Mouse (Mus musculus): Measurements from ENCODE around the gene Rbpj.

The Rbpj gene

DNA sequence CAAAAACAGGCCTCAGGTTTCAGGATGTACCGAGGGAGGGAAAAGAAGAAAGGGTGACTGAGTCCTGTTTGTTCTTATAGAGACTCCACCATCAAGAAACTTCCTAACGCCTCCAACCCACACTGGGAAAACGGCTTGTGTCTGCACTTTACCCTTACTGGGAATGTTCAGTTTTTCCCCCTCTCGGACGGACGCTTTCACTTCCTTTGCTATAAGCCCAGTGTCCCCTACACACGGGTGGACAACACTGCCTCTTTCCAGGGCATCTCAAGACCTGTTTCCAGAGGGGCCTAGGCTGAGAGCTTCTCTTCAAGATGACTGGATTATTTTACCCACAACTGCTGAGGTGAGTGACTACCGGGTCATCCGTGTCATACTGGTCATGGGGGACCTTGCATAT, at the start of gene Rbpj:
Gene Rbpj, plus strand, starts transcription at position 270 of the 400 bp plus-strand sequence.
- DNase-seq: no peak

DNA sequence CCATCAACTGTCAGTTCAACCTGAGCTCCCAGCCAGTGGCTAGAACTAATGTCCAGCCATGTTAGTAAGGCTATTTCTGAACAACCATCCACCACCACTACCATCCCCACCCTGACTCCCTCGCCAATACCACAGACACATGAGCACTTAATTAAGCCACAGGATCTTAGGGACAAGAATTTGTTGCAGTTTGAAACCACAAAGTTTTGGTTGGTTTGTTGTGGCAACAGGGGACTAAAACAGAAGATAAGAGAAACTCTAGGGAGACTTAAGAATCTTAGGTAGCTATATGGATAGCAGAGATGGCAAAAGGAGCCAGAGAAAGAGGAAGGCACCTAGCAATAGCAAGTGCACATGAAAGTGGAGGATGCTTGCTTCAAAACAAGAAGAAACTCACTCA, 45.2 kb upstream of the Rbpj start:
- no peak for DNase-seq

GRCm38 (mm10) chr5:53421291-53421690, 44.7 kb upstream of the Rbpj start:
- no peak for DNase-seq

GRCm38 (mm10) chr5:53427411-53427810, 38.5 kb upstream of the Rbpj start:
- DNase-seq: no peak

DNA sequence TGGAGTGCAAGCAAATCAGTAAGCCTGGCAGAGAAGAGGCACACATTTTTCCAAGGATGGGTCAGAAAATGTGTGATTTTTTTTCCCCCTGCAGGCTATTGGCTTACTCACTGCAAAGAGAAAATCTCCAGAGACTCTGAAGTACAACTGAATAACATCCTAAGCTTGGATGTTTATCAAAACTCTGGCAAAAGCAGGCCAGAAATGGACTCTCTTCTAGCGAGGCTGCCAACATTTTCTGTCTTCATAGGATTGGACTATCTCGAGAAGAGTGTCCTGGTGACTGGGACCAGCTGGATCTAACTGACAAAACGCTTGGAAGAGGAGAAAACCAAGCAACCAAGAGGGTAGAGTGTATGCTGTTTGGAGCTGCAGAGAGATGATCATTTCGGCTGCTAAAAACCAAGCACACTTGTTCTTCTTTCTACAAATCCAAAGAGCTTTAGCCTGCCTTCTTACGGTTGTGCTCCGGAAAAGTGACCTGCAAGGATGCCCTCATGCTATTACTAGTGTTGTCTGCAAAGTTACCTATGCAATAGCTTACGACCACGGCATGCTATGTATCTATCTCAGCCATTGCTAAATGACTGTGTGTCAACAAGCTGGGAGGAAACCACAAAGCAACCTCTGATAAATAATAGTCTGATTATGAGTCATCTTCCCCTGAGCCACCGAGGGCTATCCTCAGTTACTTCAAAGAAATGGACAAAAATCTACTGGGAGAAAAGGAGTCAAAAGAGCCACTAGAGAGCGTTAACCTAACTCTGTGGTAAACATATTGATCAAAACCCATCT, 36.1 kb upstream of the Rbpj start:
- DNase-seq: peak; percentile 41

DNA sequence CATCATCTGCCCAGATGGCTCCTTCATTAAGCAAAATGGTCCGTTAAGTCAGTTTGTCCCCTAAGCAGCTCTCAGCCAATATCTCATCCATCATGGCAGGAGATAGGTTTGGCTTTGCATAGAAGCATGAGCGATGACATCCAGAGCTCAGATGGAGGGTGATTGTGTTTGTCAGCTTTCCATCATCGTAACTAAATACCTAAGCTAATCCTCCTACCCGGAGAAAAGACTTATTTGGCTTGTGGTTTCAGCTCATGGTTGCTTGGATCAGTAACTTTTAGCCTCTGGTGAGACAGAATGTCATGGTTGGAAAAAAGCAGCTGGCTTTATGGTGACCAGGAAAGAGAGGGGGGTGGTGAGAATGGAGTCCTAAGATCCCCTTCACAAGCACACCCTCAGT, 33.5 kb upstream of the Rbpj start:
- no peak for DNase-seq

- no peak for DNase-seq
These were observed 28.9 kb upstream of the Rbpj start for GRCm38 (mm10) chr5:53436905-53437632.

- DNase-seq: no peak
These were observed 28.2 kb upstream of the Rbpj start for GRCm38 (mm10) chr5:53437767-53438166.

GRCm38 (mm10) chr5:53438268-53438667, 27.7 kb upstream of the Rbpj start:
- DNase-seq: no peak

DNA sequence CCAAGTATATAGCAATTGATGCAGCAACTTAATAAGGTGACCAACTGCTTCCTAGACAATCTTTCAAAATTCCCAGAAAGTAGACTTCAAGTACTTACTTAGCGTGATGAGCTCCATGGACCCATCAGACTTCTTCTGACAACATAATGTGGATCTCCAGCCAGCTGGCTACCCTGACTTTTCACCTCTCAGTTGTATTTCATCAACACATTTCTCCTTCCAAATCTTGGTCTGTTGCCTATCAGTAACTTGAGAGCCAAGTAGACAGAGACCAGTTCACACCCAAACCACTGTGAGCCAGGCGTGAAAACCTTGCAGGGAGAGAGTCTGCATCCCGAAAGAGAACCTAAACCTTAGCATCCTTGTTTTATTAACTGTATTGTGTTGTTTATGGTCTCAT, 26.3 kb upstream of the Rbpj start:
- peak; percentile 21 for DNase-seq

DNA sequence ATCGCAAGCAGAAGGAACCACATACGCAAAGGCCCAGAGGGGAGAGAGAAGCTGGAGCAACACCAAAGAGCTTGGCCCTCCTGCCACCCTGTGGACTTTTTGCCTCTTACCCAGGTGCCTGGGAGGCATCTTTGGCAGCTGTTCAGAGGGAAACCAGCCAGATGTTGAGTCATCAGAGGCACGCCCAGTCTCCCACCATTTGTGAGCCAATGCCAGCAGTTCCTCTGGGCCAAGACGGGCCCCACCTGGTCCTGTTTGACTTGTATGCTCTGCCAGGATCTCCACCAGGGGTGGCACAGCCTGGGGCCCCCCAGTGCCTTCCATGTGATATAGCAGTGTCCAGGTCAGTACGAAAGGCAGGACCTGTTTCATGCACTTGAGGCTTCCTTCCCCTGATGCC, 21.9 kb upstream of the Rbpj start:
- peak; percentile 38 for DNase-seq

GRCm38 (mm10) chr5:53450945-53451344, 15.0 kb upstream of the Rbpj start:
- no peak for DNase-seq

GRCm38 (mm10) chr5:53451829-53452228, 14.1 kb upstream of the Rbpj start:
- DNase-seq: no peak

- no peak for DNase-seq
These were observed 13.0 kb upstream of the Rbpj start for GRCm38 (mm10) chr5:53452920-53453319.

- no peak for DNase-seq
These were observed 11.2 kb upstream of the Rbpj start for GRCm38 (mm10) chr5:53454706-53455105.

- no peak for DNase-seq
These were observed 10.5 kb upstream of the Rbpj start for GRCm38 (mm10) chr5:53455459-53455858.

- no peak for DNase-seq
These were observed 5.8 kb upstream of the Rbpj start for GRCm38 (mm10) chr5:53460196-53460595.

DNA sequence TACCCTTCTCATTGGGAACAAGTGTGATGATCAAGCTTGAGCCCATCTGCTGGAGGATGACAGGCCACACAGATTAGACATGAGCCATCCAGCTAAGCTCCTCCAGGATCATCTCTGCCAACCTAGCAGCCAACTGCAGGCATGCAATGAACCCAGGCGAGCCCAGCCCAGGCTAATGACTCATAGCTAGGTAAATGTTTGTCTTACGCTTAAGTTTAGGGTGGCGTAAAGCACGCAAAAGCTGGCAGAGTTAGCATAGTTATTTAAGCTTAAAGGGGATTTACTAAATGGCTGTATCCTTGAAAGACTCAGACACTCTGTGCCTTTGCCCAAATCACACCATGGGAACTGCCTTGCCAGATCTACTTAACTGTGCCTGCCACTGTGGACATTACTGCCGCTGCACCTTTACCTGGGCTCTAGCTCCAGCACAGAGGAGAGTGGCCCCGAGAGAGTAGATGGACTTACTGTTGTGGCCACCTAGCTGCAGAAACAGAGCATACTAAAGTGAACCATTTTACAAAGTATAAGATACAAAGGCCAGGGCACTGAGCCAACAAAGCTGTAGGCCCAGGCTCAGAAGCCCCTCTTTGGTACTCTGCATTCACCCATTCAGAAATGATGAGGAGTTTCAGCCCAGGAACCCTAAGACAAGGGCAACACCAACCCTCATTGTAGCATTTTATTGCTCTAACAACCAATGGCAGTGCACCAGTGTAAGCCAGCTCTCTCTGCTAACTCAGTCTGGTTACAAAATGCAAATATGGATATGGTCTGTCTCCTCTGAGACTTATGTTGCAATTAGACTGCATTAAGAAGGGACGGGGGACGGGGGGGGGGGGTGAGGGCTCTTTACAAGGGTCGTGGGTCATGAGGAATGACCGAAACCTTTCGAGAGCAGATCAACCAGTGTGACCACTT, 2.6 kb upstream of the Rbpj start:
- DNase-seq: no peak

DNA sequence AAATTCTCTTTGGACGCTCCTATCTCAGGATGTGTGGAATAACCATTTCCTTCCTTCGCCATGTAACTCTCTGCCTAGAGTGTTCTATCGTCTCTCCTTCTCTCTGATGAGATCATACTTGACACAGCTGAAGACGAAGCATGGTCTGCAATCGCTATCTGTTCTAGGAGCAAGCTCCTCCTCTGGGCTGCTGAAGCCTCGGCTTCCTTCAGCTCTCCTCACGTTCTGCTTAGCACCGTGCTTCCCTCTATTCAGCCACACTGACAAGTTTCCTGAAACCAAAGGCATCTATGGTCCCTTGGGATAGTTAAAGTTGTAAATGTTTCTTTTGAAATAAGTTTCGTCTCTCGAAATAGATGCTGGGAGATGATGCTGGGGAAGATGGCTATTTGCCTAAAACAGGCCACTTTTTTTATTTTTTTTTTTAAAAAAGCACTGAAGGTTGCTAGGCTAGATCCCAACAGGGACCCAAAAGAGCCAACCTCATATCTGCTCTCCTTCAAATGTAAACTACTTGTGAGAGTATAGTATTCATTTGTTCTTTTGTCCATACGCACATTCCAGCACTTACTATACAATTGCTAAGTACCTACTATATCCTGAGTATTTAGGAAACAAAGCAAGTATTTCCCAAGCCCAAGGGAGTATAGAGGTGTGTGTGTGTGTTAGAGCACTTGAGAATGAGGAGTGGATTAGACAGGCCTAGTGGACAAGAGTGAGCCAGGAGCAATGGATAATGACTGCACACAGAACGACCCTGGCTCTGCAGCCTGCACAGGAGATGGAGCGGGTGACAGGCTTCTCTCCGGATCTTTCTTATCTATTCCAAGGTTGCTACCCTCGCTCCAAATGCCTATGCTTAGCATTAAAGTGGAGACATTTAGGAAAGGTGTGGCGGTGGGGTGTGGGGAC, 726 bp downstream of the Rbpj start:
- DNase-seq: no peak

GRCm38 (mm10) chr5:53467602-53468001, 1.6 kb downstream of the Rbpj start:
- DNase-seq: no peak

DNA sequence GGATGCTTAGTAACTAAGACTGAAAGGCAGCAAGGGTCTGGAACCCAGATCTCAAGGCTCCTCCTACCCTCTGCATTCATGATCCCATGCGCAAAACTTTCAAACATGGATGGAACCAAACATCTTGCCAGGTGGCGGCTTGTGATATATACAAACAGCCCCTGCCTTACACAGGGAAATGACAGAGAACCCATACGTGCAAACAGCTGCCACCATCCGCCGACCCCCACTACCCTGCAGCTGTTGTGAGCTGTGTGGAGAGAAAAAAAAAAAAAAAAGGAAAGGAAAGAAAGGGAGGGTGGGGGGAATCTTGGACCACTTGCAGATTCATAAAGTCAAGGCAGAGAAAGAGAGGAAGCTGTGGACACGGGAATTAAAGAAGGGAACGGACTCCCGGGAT, 2.4 kb downstream of the Rbpj start:
- no peak for DNase-seq

GRCm38 (mm10) chr5:53469098-53469776, 3.3 kb downstream of the Rbpj start:
- DNase-seq: peak; percentile 52
